Mouse (Mus musculus) brain, adult 2 months (tissue): ENCODE results near the gene Nfkbil1.

Experiments
- DNase-seq: peaks from one replicate; pipeline ENCODE4 v3.0.0; 2011; ENCODE audit warnings: low read depth, low spot score

Nfkbil1 gene

GRCm38 (mm10) chr17:35254241-35255098 lies 18.9 kb upstream of the Nfkbil1 start:
- DNase-seq = peak; percentile 69

- no peak for DNase-seq
These were observed 17.9 kb upstream of the Nfkbil1 start for GRCm38 (mm10) chr17:35253293-35254093.

- DNase-seq = no peak
These were observed 17.2 kb upstream of the Nfkbil1 start for GRCm38 (mm10) chr17:35252619-35253292.

GRCm38 (mm10) chr17:35251981-35252380 lies 16.4 kb upstream of the Nfkbil1 start:
- no peak for DNase-seq

- DNase-seq = peak; percentile 61
These were observed 15.6 kb upstream of the Nfkbil1 start for GRCm38 (mm10) chr17:35251162-35251719.

GRCm38 (mm10) chr17:35250348-35251120 lies 14.9 kb upstream of the Nfkbil1 start:
- DNase-seq = no peak

GRCm38 (mm10) chr17:35249451-35250197 lies 14.0 kb upstream of the Nfkbil1 start:
- no peak for DNase-seq

GRCm38 (mm10) chr17:35248986-35249385 lies 13.4 kb upstream of the Nfkbil1 start:
- DNase-seq = no peak

GRCm38 (mm10) chr17:35247144-35247543 lies 11.6 kb upstream of the Nfkbil1 start:
- DNase-seq = no peak

- DNase-seq = peak; percentile 72
These were observed 10.4 kb upstream of the Nfkbil1 start for GRCm38 (mm10) chr17:35245731-35246623.

GRCm38 (mm10) chr17:35244999-35245398 lies 9.4 kb upstream of the Nfkbil1 start:
- DNase-seq = no peak

GRCm38 (mm10) chr17:35243086-35243485 lies 7.5 kb upstream of the Nfkbil1 start:
- peak; percentile 81 for DNase-seq

GRCm38 (mm10) chr17:35242015-35242941 lies 6.7 kb upstream of the Nfkbil1 start:
- peak; percentile 78 for DNase-seq

GRCm38 (mm10) chr17:35241305-35242014 lies 5.9 kb upstream of the Nfkbil1 start, which contains the start of gene Ddx39b:
Gene Ddx39b, plus strand, starts transcription at chr17:35241746.
- peak; percentile 99 for DNase-seq

- DNase-seq = no peak
These were observed 5.1 kb upstream of the Nfkbil1 start for GRCm38 (mm10) chr17:35240384-35241304.

- DNase-seq = no peak
These were observed 4.1 kb upstream of the Nfkbil1 start for GRCm38 (mm10) chr17:35239700-35240099.
